Mouse (Mus musculus) MEL (cell line): ENCODE results near the gene Btbd19.

ENCODE experiments used
- CTCF ChIP-seq, 3 experiments: IDR thresholded peaks in 2 of 3; conservative IDR thresholded peaks in 1 of 3; 2 replicates each; pipeline ENCODE4 v1.5.1; 2011 to 2012; ENCODE audit warnings: low read length in 3 of 3, low read depth in 2 of 3, mild to moderate bottlenecking in 2 of 3, improper control_type of control experiment in 1 of 3, inconsistent platforms in 1 of 3, mixed read lengths in 1 of 3, moderate library complexity in 1 of 3; ENCODE audit not compliant: control insufficient read depth in 1 of 3, insufficient read depth in 1 of 3, poor library complexity in 1 of 3, severe bottlenecking in 1 of 3
- E2F4 ChIP-seq: IDR thresholded peaks from 2 replicates; pipeline ENCODE4 v1.6.1; 2011; ENCODE audit warnings: low read depth, low read length, improper control_type of control experiment, borderline replicate concordance
- JUND ChIP-seq: IDR thresholded peaks from 2 replicates; pipeline ENCODE4 v1.6.1; 2011; ENCODE audit warnings: low read depth, mild to moderate bottlenecking, improper control_type of control experiment, low read length
- MAFK ChIP-seq: IDR thresholded peaks from 2 replicates; pipeline ENCODE4 v1.6.1; 2011; ENCODE audit warnings: low read depth, mild to moderate bottlenecking, low read length, improper control_type of control experiment, borderline replicate concordance
- NELFE ChIP-seq: IDR thresholded peaks from 2 replicates; pipeline ENCODE4 v1.6.1; 2011; ENCODE audit warnings: low read depth, low read length, improper control_type of control experiment
- POLR2A ChIP-seq, 2 experiments: IDR thresholded peaks; 2 replicates each; pipeline ENCODE4 v1.6.1; 2011 to 2012; ENCODE audit warnings: low read length in 2 of 2, mild to moderate bottlenecking in 2 of 2, control low read depth in 1 of 2, improper control_type of control experiment in 1 of 2, low read depth in 1 of 2, moderate library complexity in 1 of 2; ENCODE audit not compliant: control insufficient read depth in 1 of 2, insufficient read depth in 1 of 2, poor library complexity in 1 of 2
- USF1 ChIP-seq: IDR thresholded peaks from 2 replicates; pipeline ENCODE4 v1.6.1; 2014; ENCODE audit warnings: low read depth, mild to moderate bottlenecking, inconsistent platforms, low read length, improper control_type of control experiment, moderate library complexity
- ZMIZ1 ChIP-seq: IDR thresholded peaks from 2 replicates; pipeline ENCODE4 v1.6.1; 2012; ENCODE audit warnings: low read depth, mild to moderate bottlenecking, inconsistent platforms, low read length, improper control_type of control experiment, moderate library complexity

DNA sequence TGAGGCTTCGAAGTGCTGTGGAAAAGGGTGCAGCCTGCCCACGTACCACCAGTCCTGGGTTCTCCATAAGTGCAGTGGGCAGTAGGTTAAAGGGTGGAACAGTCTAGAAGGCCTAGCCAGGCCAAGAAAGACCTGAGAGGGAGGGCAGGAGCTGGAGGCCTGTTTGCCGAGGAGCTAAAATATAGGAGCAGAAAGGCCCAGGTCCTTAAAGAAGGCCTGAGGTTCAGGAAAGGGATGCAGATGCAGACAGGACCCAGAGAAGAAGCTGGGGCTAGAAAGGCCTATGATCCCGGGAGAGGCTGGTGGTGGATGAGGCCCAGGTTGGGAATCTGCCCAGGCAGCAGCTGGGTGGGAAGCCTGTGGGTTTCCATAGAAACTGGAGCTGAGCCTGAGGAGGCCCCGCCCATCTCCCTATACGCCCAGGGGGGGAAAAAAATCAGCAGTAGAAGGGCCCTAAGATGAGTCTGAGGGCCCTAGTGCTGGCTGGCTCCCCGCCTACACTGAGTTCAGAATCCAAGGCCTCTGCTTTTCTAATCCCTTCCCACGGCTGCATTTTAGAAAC, at the start of gene Btbd19:
- TF ChIP-seq MAFK = no peak
- TF ChIP-seq POLR2A (IDR thresholded peaks at IDR 0.05; ENCODE audit: control insufficient read depth in 1 of 2, insufficient read depth in 1 of 2, low read depth in 1 of 2, low read length in 2 of 2, poor library complexity in 1 of 2) = no peak; a peak in 1 of 4 replicates
- no peak for TF ChIP-seq CTCF (IDR thresholded peaks at IDR 0.05 in 2 of 3, conservative IDR thresholded peaks at IDR 0.05 in 1 of 3; ENCODE audit: control insufficient read depth in 1 of 3, insufficient read depth in 1 of 3, low read depth in 2 of 3, low read length in 3 of 3, poor library complexity in 1 of 3, severe bottlenecking in 1 of 3)
- TF ChIP-seq USF1 = no peak
- TF ChIP-seq ZMIZ1 = no peak
- no peak for TF ChIP-seq JUND
- no peak; the same call in 1 of the 2 replicates for TF ChIP-seq NELFE
- TF ChIP-seq E2F4 = no peak
